Mouse (Mus musculus): ENCODE measurements around the gene Asb6. TPM values are rescaled to one million over a fixed set of nuclear protein-coding genes. Genes with fewer than 3 reads are reported as not detected.
A peak's percentile ranks its signal among the peaks of the same experiment; 100 is the strongest.

The Asb6 gene
- polyA plus RNA-seq, 1 experiment from 2014 or later, result 42.5 TPM

GRCm38 (mm10) chr2:30846236-30846635 lies 16.1 kb upstream of the Asb6 start:
- ATAC-seq (replicated peaks; ENCODE audit: low FRiP score), result no peak
- Histone ChIP-seq H3K36me3 (ENCODE audit: control insufficient read depth, insufficient read depth, low read length) (no peaks in the 10 kb centered on the region), H3K27me3 (ENCODE audit: control insufficient read depth, insufficient read depth, low read length) (peaks cover 19% of the 10 kb centered on the region), H3K9ac (ENCODE audit: low read length) (no peak overlapping the region), H3K4me1 (replicated peaks; ENCODE audit: control insufficient read depth, insufficient read depth, low read length) (peaks cover 4% of the 10 kb centered on the region; the same call in 1 of the 2 replicates), H3K9me3 (ENCODE audit: control insufficient read depth, low read length) (no peaks in the 10 kb centered on the region), H3K4me3 (ENCODE audit: low read depth, low read length) (peak overlapping the region; percentile 62; the same call in 1 of the 2 replicates), H3K4me2 (ENCODE audit: low read depth, low read length, severe bottlenecking) (peak overlapping the region; percentile 80; the same call in 1 of the 2 replicates), H3K27ac (ENCODE audit: low read depth, low read length) (no peak overlapping the region)
- 79% methylated on average over 8 of the region's 8 CpGs for WGBS
- DNase-seq (ENCODE audit: low spot score), result no peak

GRCm38 (mm10) chr2:30845152-30846070 lies 15.3 kb upstream of the Asb6 start:
- DNase-seq (ENCODE audit: low spot score), result no peak
- ATAC-seq (replicated peaks; ENCODE audit: low FRiP score), result 0 out of 2 replicates have a peak, but pooled peaks have one; percentile 30
- Histone ChIP-seq H3K4me2 (ENCODE audit: low read depth, low read length, severe bottlenecking) (peak overlapping the region; percentile 80), H3K4me3 (ENCODE audit: low read depth, low read length) (peak overlapping the region; percentile 62), H3K9me3 (ENCODE audit: control insufficient read depth, low read length) (no peaks in the 10 kb centered on the region), H3K4me1 (replicated peaks; ENCODE audit: control insufficient read depth, insufficient read depth, low read length) (peaks cover 4% of the 10 kb centered on the region; the same call in 1 of the 2 replicates), H3K27ac (ENCODE audit: low read depth, low read length) (no peak overlapping the region), H3K9ac (ENCODE audit: low read length) (peak overlapping the region; percentile 68), H3K36me3 (ENCODE audit: control insufficient read depth, insufficient read depth, low read length) (no peaks in the 10 kb centered on the region), H3K27me3 (ENCODE audit: control insufficient read depth, insufficient read depth, low read length) (peaks cover 19% of the 10 kb centered on the region)
- WGBS, result under 1% methylated on average over 75 of the region's 80 CpGs

GRCm38 (mm10) chr2:30842615-30843014 lies 12.5 kb upstream of the Asb6 start:
- Histone ChIP-seq H3K4me1 (replicated peaks; ENCODE audit: control insufficient read depth, insufficient read depth, low read length) (peaks cover 4% of the 10 kb centered on the region; the same call in 1 of the 2 replicates), H3K27me3 (ENCODE audit: control insufficient read depth, insufficient read depth, low read length) (peaks cover 19% of the 10 kb centered on the region), H3K9me3 (ENCODE audit: control insufficient read depth, low read length) (no peaks in the 10 kb centered on the region), H3K27ac (ENCODE audit: low read depth, low read length) (no peak overlapping the region), H3K36me3 (ENCODE audit: control insufficient read depth, insufficient read depth, low read length) (no peaks in the 10 kb centered on the region), H3K4me2 (ENCODE audit: low read depth, low read length, severe bottlenecking) (no peak overlapping the region), H3K9ac (ENCODE audit: low read length) (no peak overlapping the region), H3K4me3 (ENCODE audit: low read depth, low read length) (no peak overlapping the region)
- ATAC-seq (replicated peaks; ENCODE audit: low FRiP score) (no peak), DNase-seq (ENCODE audit: low spot score) (no peak)
- 52% methylated on average over 10 of the region's 10 CpGs for WGBS

GRCm38 (mm10) chr2:30836238-30836990 lies 6.3 kb upstream of the Asb6 start:
- Histone ChIP-seq H3K36me3 (ENCODE audit: control insufficient read depth, insufficient read depth, low read length) (no peaks in the 10 kb centered on the region), H3K4me3 (ENCODE audit: low read depth, low read length) (no peak overlapping the region), H3K27me3 (ENCODE audit: control insufficient read depth, insufficient read depth, low read length) (no peaks in the 10 kb centered on the region), H3K9ac (ENCODE audit: low read length) (peak overlapping the region; percentile 42; the same call in 1 of the 2 replicates), H3K4me2 (ENCODE audit: low read depth, low read length, severe bottlenecking) (peak overlapping the region; percentile 20), H3K4me1 (replicated peaks; ENCODE audit: control insufficient read depth, insufficient read depth, low read length) (peaks cover 7% of the 10 kb centered on the region), H3K27ac (ENCODE audit: low read depth, low read length) (peak overlapping the region; percentile 70), H3K9me3 (ENCODE audit: control insufficient read depth, low read length) (no peaks in the 10 kb centered on the region)
- DNase-seq (ENCODE audit: low spot score) (peak; percentile 81), ATAC-seq (replicated peaks; ENCODE audit: low FRiP score) (peak; percentile 71)
- WGBS, result 7% methylated on average over 21 of the region's 21 CpGs

- ATAC-seq (replicated peaks; ENCODE audit: low FRiP score) (no peak), DNase-seq (ENCODE audit: low spot score) (no peak)
- H3K9me3 ChIP-seq (ENCODE audit: control insufficient read depth, low read length), result no peaks in the 10 kb centered on the region
- H3K27me3 ChIP-seq (ENCODE audit: control insufficient read depth, insufficient read depth, low read length), result no peaks in the 10 kb centered on the region
- H3K4me2 ChIP-seq (ENCODE audit: low read depth, low read length, severe bottlenecking), result no peak within 1 kb of the TSS
- H3K9ac ChIP-seq (ENCODE audit: low read length), result no peak within 1 kb of the TSS
- 63% methylated on average over 9 of the region's 10 CpGs for WGBS
- peak within 1 kb of the TSS; percentile 70 for H3K27ac ChIP-seq (ENCODE audit: low read depth, low read length)
- H3K36me3 ChIP-seq (ENCODE audit: control insufficient read depth, insufficient read depth, low read length), result no peaks in the 10 kb centered on the region
- H3K4me3 ChIP-seq (ENCODE audit: low read depth, low read length), result no peak within 1 kb of the TSS
- peaks cover 7% of the 10 kb centered on the region for H3K4me1 ChIP-seq (replicated peaks; ENCODE audit: control insufficient read depth, insufficient read depth, low read length)
Measured at GRCm38 (mm10) chr2:30834373-30835022, 4.4 kb upstream of the Asb6 start, which contains the start of gene Prrx2. TSS of gene Prrx2 (plus strand) at chr2:30834972.

- WGBS, result 69% methylated on average over 5 of the region's 5 CpGs
- no peak overlapping the region for H3K4me3 ChIP-seq (ENCODE audit: low read depth, low read length)
- H3K4me2 ChIP-seq (ENCODE audit: low read depth, low read length, severe bottlenecking), result no peak overlapping the region
- ATAC-seq (replicated peaks; ENCODE audit: low FRiP score), result no peak
- H3K27me3 ChIP-seq (ENCODE audit: control insufficient read depth, insufficient read depth, low read length), result no peaks in the 10 kb centered on the region
- no peaks in the 10 kb centered on the region for H3K9me3 ChIP-seq (ENCODE audit: control insufficient read depth, low read length)
- no peaks in the 10 kb centered on the region for H3K36me3 ChIP-seq (ENCODE audit: control insufficient read depth, insufficient read depth, low read length)
- DNase-seq (ENCODE audit: low spot score), result no peak
- H3K4me1 ChIP-seq (replicated peaks; ENCODE audit: control insufficient read depth, insufficient read depth, low read length), result peaks cover 7% of the 10 kb centered on the region
- H3K27ac ChIP-seq (ENCODE audit: low read depth, low read length), result peak overlapping the region; percentile 46; the same call in 1 of the 2 replicates
- H3K9ac ChIP-seq (ENCODE audit: low read length), result no peak overlapping the region
Measured at GRCm38 (mm10) chr2:30833644-30834043, 3.5 kb upstream of the Asb6 start.

- 49% methylated on average over 5 of the region's 5 CpGs for WGBS
- ATAC-seq (replicated peaks; ENCODE audit: low FRiP score), result no peak
- no peak overlapping the region for H3K9ac ChIP-seq (ENCODE audit: low read length)
- H3K36me3 ChIP-seq (ENCODE audit: control insufficient read depth, insufficient read depth, low read length), result peaks cover 4% of the 10 kb centered on the region; the same call in 1 of the 2 replicates
- no peaks in the 10 kb centered on the region for H3K27me3 ChIP-seq (ENCODE audit: control insufficient read depth, insufficient read depth, low read length)
- peak; percentile 78 for DNase-seq (ENCODE audit: low spot score)
- H3K4me1 ChIP-seq (replicated peaks; ENCODE audit: control insufficient read depth, insufficient read depth, low read length), result peaks cover 7% of the 10 kb centered on the region; the same call in 1 of the 2 replicates
- H3K4me2 ChIP-seq (ENCODE audit: low read depth, low read length, severe bottlenecking), result no peak overlapping the region
- H3K4me3 ChIP-seq (ENCODE audit: low read depth, low read length), result no peak overlapping the region
- no peak overlapping the region for H3K27ac ChIP-seq (ENCODE audit: low read depth, low read length)
- H3K9me3 ChIP-seq (ENCODE audit: control insufficient read depth, low read length), result no peaks in the 10 kb centered on the region
Measured at GRCm38 (mm10) chr2:30829315-30829714, 818 bp downstream of the Asb6 start.
